8 mouse cellular contexts compared by ENCODE assay signal in the genomic region with DNA sequence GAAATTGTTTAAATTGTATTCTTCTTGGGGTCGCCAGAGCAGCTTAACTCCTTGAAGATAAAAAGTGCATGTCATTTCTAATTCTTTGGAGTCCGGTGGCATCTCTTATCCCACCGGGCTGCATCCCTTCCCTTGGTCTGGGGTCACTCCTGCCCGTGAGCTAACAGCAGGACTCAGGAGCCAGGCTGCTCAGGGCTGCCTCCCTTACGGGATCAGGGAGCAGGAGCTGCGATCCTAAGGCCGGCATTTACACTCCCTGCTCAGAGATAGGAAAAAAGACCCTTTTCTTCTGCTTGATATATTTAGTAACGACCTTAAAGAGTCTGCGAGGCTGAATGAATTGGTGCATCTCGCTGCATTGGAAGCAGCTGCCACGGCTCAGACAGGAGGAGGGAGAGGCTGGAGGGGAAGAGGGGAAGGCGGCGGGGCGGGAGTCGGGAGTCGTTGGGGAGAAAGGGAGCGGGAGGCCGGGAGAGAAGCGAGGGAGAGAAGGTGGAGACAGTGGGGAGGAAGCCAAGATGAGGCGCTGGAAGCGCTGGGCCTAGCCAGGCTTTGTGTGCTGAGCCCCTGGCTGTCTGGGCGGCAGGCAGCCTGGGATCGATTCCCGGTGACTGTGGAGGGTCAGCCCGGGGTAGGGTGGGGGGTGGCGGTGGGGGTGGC. TPM values are rescaled to one million over a fixed set of nuclear protein-coding genes. Genes with fewer than 3 reads are reported as not detected.
A peak's percentile ranks its signal among the peaks of the same experiment; 100 is the strongest.
DNase-seq lines count a peak whose midpoint lies in the region; ATAC-seq and TF ChIP-seq lines count a peak whose summit lies in the region.

No protein-coding gene starts in this region.

- no peaks in the 10 kb centered on the region for H3K36me3 ChIP-seq in kidney, postnatal 0 days (ENCODE audit: insufficient read depth, low read length)
- no peaks in the 10 kb centered on the region for H3K36me3 ChIP-seq in embryonic facial prominence, embryonic 14.5 days (ENCODE audit: control insufficient read depth, insufficient read depth, low read length)
- H3K36me3 ChIP-seq in hindbrain, postnatal 0 days (ENCODE audit: insufficient read depth, low read length), result no peaks in the 10 kb centered on the region
- H3K36me3 ChIP-seq in neural tube, embryonic 12.5 days, result no peaks in the 10 kb centered on the region

- DNase-seq in kidney, postnatal 0 days (ENCODE audit: low spot score), result peak; percentile 33
- DNase-seq in kidney, postnatal 36 days, result no peak
- DNase-seq in embryonic facial prominence, embryonic 14.5 days (ENCODE audit: low spot score), result peak; percentile 62
- peak; percentile 57 for DNase-seq in hindbrain, postnatal 0 days (ENCODE audit: low spot score)
- DNase-seq in adrenal gland, postnatal 14 days, result no peak
- no peak for DNase-seq in cerebellum, adult 11-12 months

- TF ChIP-seq CTCF in kidney, postnatal 0 days (IDR thresholded peaks at IDR 0.05; ENCODE audit: low read depth), result no peak
- no peak for TF ChIP-seq CTCF in hindbrain, postnatal 0 days (IDR thresholded peaks at IDR 0.05; ENCODE audit: low read depth)

- no peaks in the 10 kb centered on the region for H3K27me3 ChIP-seq in kidney, postnatal 0 days (ENCODE audit: insufficient read depth, low read length)
- peaks cover 24% of the 10 kb centered on the region for H3K27me3 ChIP-seq in embryonic facial prominence, embryonic 14.5 days (replicated peaks; ENCODE audit: control insufficient read depth, insufficient read depth, low read length)
- no peaks in the 10 kb centered on the region for H3K27me3 ChIP-seq in hindbrain, postnatal 0 days (ENCODE audit: insufficient read depth, low read length)
- peaks cover 3% of the 10 kb centered on the region; the same call in 1 of the 2 replicates for H3K27me3 ChIP-seq in neural tube, embryonic 12.5 days (replicated peaks)

- no peak overlapping the region for H3K9ac ChIP-seq in kidney, postnatal 0 days (ENCODE audit: low read depth, low read length)
- H3K9ac ChIP-seq in embryonic facial prominence, embryonic 14.5 days (ENCODE audit: low read depth, low read length), result peak overlapping the region; percentile 45; the same call in 1 of the 2 replicates
- peak overlapping the region; percentile 14 for H3K9ac ChIP-seq in hindbrain, postnatal 0 days (replicated peaks; ENCODE audit: low read length)
- peak overlapping the region; percentile 42 for H3K9ac ChIP-seq in neural tube, embryonic 12.5 days

- H3K27ac ChIP-seq in kidney, postnatal 0 days, result no peak overlapping the region
- H3K27ac ChIP-seq in embryonic facial prominence, embryonic 14.5 days (replicated peaks; ENCODE audit: low read depth, low read length), result no peak overlapping the region
- peak overlapping the region; percentile 56 for H3K27ac ChIP-seq in hindbrain, postnatal 0 days
- H3K27ac ChIP-seq in neural tube, embryonic 12.5 days, result peak overlapping the region; percentile 34

- H3K4me1 ChIP-seq in kidney, postnatal 0 days (replicated peaks; ENCODE audit: insufficient read depth, low read length), result no peaks in the 10 kb centered on the region
- H3K4me1 ChIP-seq in embryonic facial prominence, embryonic 14.5 days (ENCODE audit: control insufficient read depth, insufficient read depth, low read length), result peaks cover 11% of the 10 kb centered on the region
- H3K4me1 ChIP-seq in hindbrain, postnatal 0 days (ENCODE audit: insufficient read depth, low read length), result peaks cover 18% of the 10 kb centered on the region
- H3K4me1 ChIP-seq in neural tube, embryonic 12.5 days, result peaks cover 32% of the 10 kb centered on the region

- WGBS in kidney, postnatal 0 days, result 2% methylated on average over 26 of the region's 26 CpGs
- 1% methylated on average over 25 of the region's 26 CpGs for WGBS in embryonic facial prominence, embryonic 14.5 days
- WGBS in hindbrain, postnatal 0 days, result 4% methylated on average over 24 of the region's 26 CpGs
- 1% methylated on average over 25 of the region's 26 CpGs for WGBS in neural tube, embryonic 12.5 days

- no peak for ATAC-seq in kidney, postnatal 0 days (replicated peaks; ENCODE audit: low FRiP score, low read depth)
- peak; percentile 22; the same call in 1 of the 2 replicates for ATAC-seq in embryonic facial prominence, embryonic 14.5 days (ENCODE audit: low read depth)
- ATAC-seq in hindbrain, postnatal 0 days, result peak; percentile 70
- peak; percentile 69 for ATAC-seq in neural tube, embryonic 12.5 days (ENCODE audit: low FRiP score, low read depth)
- ATAC-seq in monocyte, adult 5-6 weeks (replicated peaks; ENCODE audit: insufficient number of reproducible peaks, low FRiP score, low TSS enrichment, poor library complexity, severe bottlenecking), result no peak

- no peak overlapping the region for H3K4me3 ChIP-seq in kidney, postnatal 0 days (replicated peaks; ENCODE audit: low read depth, low read length)
- H3K4me3 ChIP-seq in embryonic facial prominence, embryonic 14.5 days (ENCODE audit: low read depth, low read length), result peak overlapping the region; percentile 26
- H3K4me3 ChIP-seq in hindbrain, postnatal 0 days (ENCODE audit: low read length), result peak overlapping the region; percentile 2
- H3K4me3 ChIP-seq in neural tube, embryonic 12.5 days, result peak overlapping the region; percentile 22

- H3K4me2 ChIP-seq in kidney, postnatal 0 days (ENCODE audit: low read length), result peak overlapping the region; percentile 34
- H3K4me2 ChIP-seq in embryonic facial prominence, embryonic 14.5 days (ENCODE audit: low read depth, low read length), result peak overlapping the region; percentile 59
- H3K4me2 ChIP-seq in hindbrain, postnatal 0 days (ENCODE audit: low read depth, low read length), result peak overlapping the region; percentile 43
- H3K4me2 ChIP-seq in neural tube, embryonic 12.5 days (replicated peaks), result peak overlapping the region; percentile 65

- H3K9me3 ChIP-seq in kidney, postnatal 0 days (replicated peaks; ENCODE audit: low read length), result no peaks in the 10 kb centered on the region
- no peaks in the 10 kb centered on the region for H3K9me3 ChIP-seq in embryonic facial prominence, embryonic 14.5 days (ENCODE audit: control insufficient read depth, low read length)
- no peaks in the 10 kb centered on the region for H3K9me3 ChIP-seq in hindbrain, postnatal 0 days (ENCODE audit: low read length)
- H3K9me3 ChIP-seq in neural tube, embryonic 12.5 days, result no peaks in the 10 kb centered on the region

RNA-seq across cellular contexts. Expression of a gene that starts 51.1 kb away (rescaled TPM):
- 2.6 and 3.5 TPM in 2 replicates for polyA plus RNA-seq in kidney, postnatal 0 days (2015; fragmentation: Nextera tagmentation; extraction: Ambion mirVana)
- polyA plus RNA-seq in embryonic facial prominence, embryonic 14.5 days (2014; fragmentation: Nextera tagmentation; extraction: Ambion mirVana), result 7.6 and 8.6 TPM in 2 replicates
- total RNA-seq in hindbrain, postnatal 0 days (2014; rRNA removed), result 31.3 and 34.8 TPM in 2 replicates
- 50.2 and 53.1 TPM in 2 replicates for polyA plus RNA-seq in hindbrain, postnatal 0 days (2015; fragmentation: Nextera tagmentation; extraction: Ambion mirVana)
- polyA plus RNA-seq in neural tube, embryonic 12.5 days (2016; fragmentation: Nextera tagmentation; extraction: Ambion mirVana), result 42.1 and 44.0 TPM in 2 replicates
- 0.37 and 1.1 TPM in 2 replicates for total RNA-seq in adrenal gland, postnatal 14 days (2021)
- total RNA-seq in monocyte, adult 5-6 weeks (2017), result not detected in 3 replicates

Comparison
In these comparisons a context has a peak if more than half of its experiments do, and no peak if none do; other contexts are left out.
1. DNase-seq: peak in kidney, postnatal 0 days (single experiment), embryonic facial prominence, embryonic 14.5 days (single experiment) and hindbrain, postnatal 0 days (single experiment); none in kidney, postnatal 36 days (0 of 2), adrenal gland, postnatal 14 days (single experiment) and cerebellum, adult 11-12 months (single experiment).
2. ATAC-seq: peak in embryonic facial prominence, embryonic 14.5 days (single experiment), hindbrain, postnatal 0 days (single experiment) and neural tube, embryonic 12.5 days (single experiment); none in kidney, postnatal 0 days (single experiment) and monocyte, adult 5-6 weeks (single experiment).
3. H3K27ac ChIP-seq: peak in hindbrain, postnatal 0 days (single experiment) and neural tube, embryonic 12.5 days (single experiment); none in kidney, postnatal 0 days (single experiment) and embryonic facial prominence, embryonic 14.5 days (single experiment).
4. Peak in every context shown above with its lines, with median percentiles within 50 percentile points of each other: H3K4me2 ChIP-seq.